13 mouse cellular contexts compared by ENCODE assay signal in the genomic region with DNA sequence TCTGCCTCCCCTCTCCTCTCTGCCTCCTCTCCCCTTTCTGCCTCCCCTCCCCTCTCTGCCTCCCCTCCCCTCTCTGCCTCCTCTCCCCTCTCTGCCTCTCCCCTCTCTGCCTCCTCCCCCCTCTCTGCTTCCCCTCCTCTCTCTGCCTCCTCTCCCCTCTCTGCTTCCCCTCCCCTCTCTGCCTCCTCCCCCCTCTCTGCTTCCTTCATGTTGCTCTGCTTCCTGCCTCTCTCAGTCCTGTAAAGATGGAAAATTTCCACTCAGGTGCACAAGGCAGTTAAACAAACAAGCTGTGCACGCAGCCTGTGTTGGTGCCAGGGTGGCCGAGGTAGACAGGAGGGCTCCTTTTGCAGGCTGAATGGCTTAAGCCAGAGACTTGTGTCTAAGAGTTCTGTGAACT. TPM values are rescaled to one million over a fixed set of nuclear protein-coding genes. Genes with fewer than 3 reads are reported as not detected.
A peak's percentile ranks its signal among the peaks of the same experiment; 100 is the strongest.
DNase-seq lines count a peak whose midpoint lies in the region; ATAC-seq and TF ChIP-seq lines count a peak whose summit lies in the region.
"Had no signal": no experiment of that assay in that cellular context is flagged by ENCODE, and none has a peak within 500 bp of the region (broad histone marks: within the 10 kb centered on the region; RNA-seq: fewer than 3 reads in every experiment).

No protein-coding gene starts in this region.

- H3K27ac ChIP-seq in lung, embryonic 14.5 days (ENCODE audit: low read depth): 0 out of 2 replicates have a peak overlapping the region, but pooled peaks have one; percentile 27
- H3K27ac ChIP-seq in limb, embryonic 11.5 days (replicated peaks; ENCODE audit: low read depth, low read length): 0 out of 2 replicates have a peak overlapping the region, but pooled peaks have one; percentile 1
- H3K27ac ChIP-seq: embryonic facial prominence, embryonic 15.5 days; liver, embryonic 14.5 days had no signal

- DNase-seq in lung, embryonic 14.5 days: peak; percentile 21
- no peak for DNase-seq in lung, postnatal 4 days
- peak; percentile 25 for DNase-seq in limb, embryonic 11.5 days (ENCODE audit: low spot score)
- DNase-seq in thymus, postnatal 10 days (ENCODE audit: low spot score in 2 of 2): peak; percentile 19 to 27
- DNase-seq in layer of hippocampus, adult 18-20 months (ENCODE audit: low spot score in 2 of 2): no peak
- DNase-seq in c-Kit-positive CD71-positive TER-119-positive erythroid progenitor cells, embryonic 14.5 days (ENCODE audit: low spot score): no peak
- DNase-seq: adrenal gland, postnatal 14 days had no signal

- WGBS in lung, embryonic 14.5 days: 15% methylated on average over 2 of the region's 2 CpGs
- 47% methylated on average over 2 of the region's 2 CpGs for WGBS in limb, embryonic 11.5 days

- no peak overlapping the region for H3K4me3 ChIP-seq in lung, embryonic 14.5 days (ENCODE audit: low read depth, low read length)
- no peak overlapping the region for H3K4me3 ChIP-seq in limb, embryonic 11.5 days (ENCODE audit: low read depth, low read length)
- H3K4me3 ChIP-seq: embryonic facial prominence, embryonic 15.5 days had no signal

- no peaks in the 10 kb centered on the region for H3K36me3 ChIP-seq in lung, embryonic 14.5 days (ENCODE audit: insufficient read depth)
- H3K36me3 ChIP-seq in limb, embryonic 11.5 days (ENCODE audit: control insufficient read depth, insufficient read depth, low read length): no peaks in the 10 kb centered on the region
- H3K36me3 ChIP-seq: embryonic facial prominence, embryonic 15.5 days had no signal

- H3K4me1 ChIP-seq in lung, embryonic 14.5 days (ENCODE audit: insufficient read depth): no peaks in the 10 kb centered on the region
- H3K4me1 ChIP-seq in limb, embryonic 11.5 days (ENCODE audit: control insufficient read depth, insufficient read depth, low read length): no peaks in the 10 kb centered on the region
- H3K4me1 ChIP-seq: embryonic facial prominence, embryonic 15.5 days had no signal

- no peaks in the 10 kb centered on the region for H3K9me3 ChIP-seq in lung, embryonic 14.5 days (ENCODE audit: low read depth, low read length)
- H3K9me3 ChIP-seq in limb, embryonic 11.5 days (ENCODE audit: control insufficient read depth, low read length): no peaks in the 10 kb centered on the region
- H3K9me3 ChIP-seq: embryonic facial prominence, embryonic 15.5 days had no signal

- no peak for ATAC-seq in lung, embryonic 14.5 days (ENCODE audit: insufficient read depth)
- peak; percentile 10 to 16; a peak in 1 of 4 replicates for ATAC-seq in hematopoietic stem cell, adult 5-6 weeks (replicated peaks in 1 of 2; ENCODE audit: insufficient read depth in 1 of 2, low FRiP score in 2 of 2, low TSS enrichment in 1 of 2, low read depth in 1 of 2, poor library complexity in 2 of 2, severe bottlenecking in 2 of 2)
- ATAC-seq in limb, embryonic 11.5 days (ENCODE audit: insufficient number of reproducible peaks, low FRiP score, low TSS enrichment, low read depth): no peak
- no peak for ATAC-seq in monocyte, adult 5-6 weeks (replicated peaks; ENCODE audit: insufficient number of reproducible peaks, low FRiP score, low TSS enrichment, poor library complexity, severe bottlenecking)
- ATAC-seq: intestine, postnatal 0 days had no signal

- TF ChIP-seq CTCF in lung, embryonic 14.5 days (IDR thresholded peaks at IDR 0.05; ENCODE audit: low read depth): no peak

- H3K4me2 ChIP-seq in lung, embryonic 14.5 days: no peak overlapping the region
- H3K4me2 ChIP-seq in limb, embryonic 11.5 days (ENCODE audit: low read depth, severe bottlenecking): no peak overlapping the region
- H3K4me2 ChIP-seq: embryonic facial prominence, embryonic 15.5 days had no signal

- no peaks in the 10 kb centered on the region for H3K27me3 ChIP-seq in lung, embryonic 14.5 days (ENCODE audit: insufficient read depth, low read length)
- H3K27me3 ChIP-seq in limb, embryonic 11.5 days (ENCODE audit: control insufficient read depth, insufficient read depth, low read length): no peaks in the 10 kb centered on the region
- H3K27me3 ChIP-seq: embryonic facial prominence, embryonic 15.5 days had no signal

- H3K9ac ChIP-seq in lung, embryonic 14.5 days: no peak overlapping the region
- H3K9ac ChIP-seq in limb, embryonic 11.5 days (ENCODE audit: low read length): no peak overlapping the region
- H3K9ac ChIP-seq: embryonic facial prominence, embryonic 15.5 days; liver, embryonic 14.5 days had no signal

RNA-seq across cellular contexts. Expression of a gene that starts 15.8 kb away (rescaled TPM):
- polyA plus RNA-seq in lung, embryonic 14.5 days (2014; fragmentation: Nextera tagmentation; extraction: Ambion mirVana): not detected in 2 replicates
- not detected in 2 replicates for total RNA-seq in hematopoietic stem cell, adult 5-6 weeks (2017)
- not detected in 2 replicates for polyA plus RNA-seq in limb, embryonic 11.5 days (2014; fragmentation: Nextera tagmentation; extraction: Ambion mirVana)
- total RNA-seq in monocyte, adult 5-6 weeks (2017): not detected in 3 replicates
- total RNA-seq in layer of hippocampus, adult 18-20 months (2021): not detected
- total RNA-seq: adrenal gland, postnatal 14 days had no signal
- polyA plus RNA-seq: embryonic facial prominence, embryonic 15.5 days; intestine, postnatal 0 days; liver, embryonic 14.5 days; stomach, embryonic 14.5 days had no signal

RNA-seq across cellular contexts. Expression of a gene that starts 32.6 kb away (rescaled TPM):
- 8.3 and 9.9 TPM in 2 replicates for polyA plus RNA-seq in lung, embryonic 14.5 days (2014; fragmentation: Nextera tagmentation; extraction: Ambion mirVana)
- total RNA-seq in hematopoietic stem cell, adult 5-6 weeks (2017): 43.5 and 51.0 TPM in 2 replicates
- 3.1 and 4.0 TPM in 2 replicates for polyA plus RNA-seq in limb, embryonic 11.5 days (2014; fragmentation: Nextera tagmentation; extraction: Ambion mirVana)
- 0.48 to 0.49 TPM in 2 of 3 replicates, not detected in the other for total RNA-seq in monocyte, adult 5-6 weeks (2017)
- total RNA-seq in layer of hippocampus, adult 18-20 months (2021): 1 to 10 TPM in 1 of 2 experiments, under 1 TPM in 1; 0.86 to 2.8 TPM

RNA-seq across cellular contexts. Expression of a gene that starts 44.6 kb away (rescaled TPM):
- 6.4 and 9.1 TPM in 2 replicates for polyA plus RNA-seq in lung, embryonic 14.5 days (2014; fragmentation: Nextera tagmentation; extraction: Ambion mirVana)
- not detected in 2 replicates for total RNA-seq in hematopoietic stem cell, adult 5-6 weeks (2017)
- 2.3 and 3.2 TPM in 2 replicates for polyA plus RNA-seq in limb, embryonic 11.5 days (2014; fragmentation: Nextera tagmentation; extraction: Ambion mirVana)
- total RNA-seq in monocyte, adult 5-6 weeks (2017): not detected in 3 replicates
- total RNA-seq in layer of hippocampus, adult 18-20 months (2021): 1 to 10 TPM; 3.5 to 4.5 TPM

Comparison
In these comparisons a context has a peak if more than half of its experiments do, and no peak if none do; other contexts are left out.
1. DNase-seq: peak in lung, embryonic 14.5 days (single experiment), limb, embryonic 11.5 days (single experiment) and thymus, postnatal 10 days (2 of 2); none in lung, postnatal 4 days (0 of 2), layer of hippocampus, adult 18-20 months (0 of 2) and c-Kit-positive CD71-positive TER-119-positive erythroid progenitor cells, embryonic 14.5 days (single experiment).
2. ATAC-seq: peak in hematopoietic stem cell, adult 5-6 weeks (2 of 2); none in lung, embryonic 14.5 days (single experiment), limb, embryonic 11.5 days (single experiment) and monocyte, adult 5-6 weeks (single experiment).
3. RNA of a gene that starts 32.6 kb away (total RNA-seq): 43.5 to 51.0 TPM in hematopoietic stem cell, adult 5-6 weeks; 0.86 to 2.8 TPM in layer of hippocampus, adult 18-20 months and 0.48 to 0.49 TPM in monocyte, adult 5-6 weeks; every median in the first group is over 10 times any median in the second.